Mouse (Mus musculus): Measurements from ENCODE around the gene Rras. TPM values are rescaled to one million over a fixed set of nuclear protein-coding genes. Genes with fewer than 3 reads are reported as not detected.

Rras gene
- 5.0 and 5.8 TPM in 2 replicates for polyA plus RNA-seq (2021; fragmentation: Nextera tagmentation)
- long read RNA-seq, experiment 1, partial matches to known transcripts: 0 of 1 reads
- long read RNA-seq, experiment 1, other reads (novel, unspliced or antisense): 0 of 1 reads
- long read RNA-seq, experiment 2, partial matches to known transcripts: 0 of 3 reads
- long read RNA-seq, experiment 2, other reads (novel, unspliced or antisense): 2 of 3 reads

GRCm38 (mm10) chr7:45017242-45018061, at the start of gene Rras:
TSS of gene Rras (plus strand) at chr7:45017961.

GRCm38 (mm10) chr7:44974383-44975116, 43.2 kb upstream of the Rras start, which contains the start of gene Cpt1c:
TSS of gene Cpt1c (minus strand) at chr7:44974851.

GRCm38 (mm10) chr7:44986192-44986878, 31.4 kb upstream of the Rras start, which contains the start of gene Prmt1:
TSS of gene Prmt1 (minus strand) at chr7:44986568.

GRCm38 (mm10) chr7:44997231-44997939, 20.4 kb upstream of the Rras start, which contains the start of gene Irf3:
TSS of gene Irf3 (plus strand) at chr7:44997648.

GRCm38 (mm10) chr7:44998501-44998955, 19.2 kb upstream of the Rras start, which contains the start of gene Bcl2l12:
TSS of gene Bcl2l12 (minus strand) at chr7:44998712.

GRCm38 (mm10) chr7:45015957-45016612, 1.7 kb upstream of the Rras start, which contains the start of gene Scaf1:
TSS of gene Scaf1 (minus strand) at chr7:45016363.

GRCm38 (mm10) chr7:45052862-45053116, 35.0 kb downstream of the Rras start, which contains the start of gene Prr12:
TSS of gene Prr12 (minus strand) at chr7:45052881.

GRCm38 (mm10) chr7:45062239-45062835, 44.6 kb downstream of the Rras start, which contains the start of the genes Nosip and Prrg2:
TSS of gene Nosip (plus strand) at chr7:45062429.
TSS of gene Prrg2 (minus strand) at chr7:45062677.

Other genes with a start within 250 kb of the Rras start
- 9.7 and 11.8 TPM in 2 replicates for gene Nup62, start 201.9 kb upstream of the Rras start, polyA plus RNA-seq (2021; fragmentation: Nextera tagmentation)
- gene Il4i1, start 201.6 kb upstream of the Rras start, polyA plus RNA-seq (2021; fragmentation: Nextera tagmentation): 0.51 and 1.0 TPM in 2 replicates
- 0.93 and 2.1 TPM in 2 replicates for gene Atf5, start 201.3 kb upstream of the Rras start, polyA plus RNA-seq (2021; fragmentation: Nextera tagmentation)
- 31.0 and 50.0 TPM in 2 replicates for gene Akt1s1, start 169.0 kb upstream of the Rras start, polyA plus RNA-seq (2021; fragmentation: Nextera tagmentation)
- gene Tbc1d17, start 168.9 kb upstream of the Rras start, polyA plus RNA-seq (2021; fragmentation: Nextera tagmentation): 48.7 and 69.5 TPM in 2 replicates
- gene Pnkp, start 160.8 kb upstream of the Rras start, polyA plus RNA-seq (2021; fragmentation: Nextera tagmentation): 25.1 and 38.7 TPM in 2 replicates
- 120 and 523 TPM in 2 replicates for gene Ptov1, start 148.2 kb upstream of the Rras start, polyA plus RNA-seq (2021; fragmentation: Nextera tagmentation)
- 114 and 117 TPM in 2 replicates for gene Med25, start 125.2 kb upstream of the Rras start, polyA plus RNA-seq (2021; fragmentation: Nextera tagmentation)
- 11.3 and 12.2 TPM in 2 replicates for gene Fuz, start 121.9 kb upstream of the Rras start, polyA plus RNA-seq (2021; fragmentation: Nextera tagmentation)
- 27.8 and 116 TPM in 2 replicates for gene Ap2a1, start 88.5 kb upstream of the Rras start, polyA plus RNA-seq (2021; fragmentation: Nextera tagmentation)
- gene Tsks, start 74.8 kb upstream of the Rras start, polyA plus RNA-seq (2021; fragmentation: Nextera tagmentation): 0.91 and 0.97 TPM in 2 replicates
- 48.7 and 54.3 TPM in 2 replicates for gene Cpt1c, start 43.1 kb upstream of the Rras start, polyA plus RNA-seq (2021; fragmentation: Nextera tagmentation)
- 9.6 and 17.5 TPM in 2 replicates for gene Prmt1, start 31.4 kb upstream of the Rras start, polyA plus RNA-seq (2021; fragmentation: Nextera tagmentation)
- 11.6 and 14.6 TPM in 2 replicates for gene Irf3, start 20.3 kb upstream of the Rras start, polyA plus RNA-seq (2021; fragmentation: Nextera tagmentation)
- 2.0 and 2.6 TPM in 2 replicates for gene Bcl2l12, start 19.2 kb upstream of the Rras start, polyA plus RNA-seq (2021; fragmentation: Nextera tagmentation)
- gene Scaf1, start 1.6 kb upstream of the Rras start, polyA plus RNA-seq (2021; fragmentation: Nextera tagmentation): 61.4 and 61.9 TPM in 2 replicates
- 3.6 and 6.1 TPM in 2 replicates for gene Prr12, start 34.9 kb downstream of the Rras start, polyA plus RNA-seq (2021; fragmentation: Nextera tagmentation)
- gene Nosip, start 44.5 kb downstream of the Rras start, polyA plus RNA-seq (2021; fragmentation: Nextera tagmentation): 36.5 and 47.8 TPM in 2 replicates
- 11.7 and 12.1 TPM in 2 replicates for gene Prrg2, start 44.7 kb downstream of the Rras start, polyA plus RNA-seq (2021; fragmentation: Nextera tagmentation)
- 9.5 and 14.4 TPM in 2 replicates for gene Rcn3, start 74.3 kb downstream of the Rras start, polyA plus RNA-seq (2021; fragmentation: Nextera tagmentation)
- 26.0 and 28.5 TPM in 2 replicates for gene Fcgrt, start 85.9 kb downstream of the Rras start, polyA plus RNA-seq (2021; fragmentation: Nextera tagmentation)
- gene Rps11, start 106.5 kb downstream of the Rras start, polyA plus RNA-seq (2021; fragmentation: Nextera tagmentation): 1,227 and 1,374 TPM in 2 replicates
- 2,046 and 2,172 TPM in 2 replicates for gene Rpl13a, start 110.8 kb downstream of the Rras start, polyA plus RNA-seq (2021; fragmentation: Nextera tagmentation)
- gene Gm45713, start 118.3 kb downstream of the Rras start, polyA plus RNA-seq (2021; fragmentation: Nextera tagmentation): 0.14 TPM in 1 of 2 replicates, not detected in the other
- gene Flt3l, start 118.5 kb downstream of the Rras start, polyA plus RNA-seq (2021; fragmentation: Nextera tagmentation): 0.70 and 0.99 TPM in 2 replicates
- gene Pih1d1, start 136.3 kb downstream of the Rras start, polyA plus RNA-seq (2021; fragmentation: Nextera tagmentation): 37.8 and 48.3 TPM in 2 replicates
- gene Aldh16a1, start 136.6 kb downstream of the Rras start, polyA plus RNA-seq (2021; fragmentation: Nextera tagmentation): 4.8 TPM in 2 replicates
- gene Slc17a7, start 146.0 kb downstream of the Rras start, polyA plus RNA-seq (2021; fragmentation: Nextera tagmentation): 45.6 and 104 TPM in 2 replicates
- gene Gfy, start 161.6 kb downstream of the Rras start, polyA plus RNA-seq (2021; fragmentation: Nextera tagmentation): 0.05 TPM in 1 of 2 replicates, not detected in the other
- gene Pth2, start 163.0 kb downstream of the Rras start, polyA plus RNA-seq (2021; fragmentation: Nextera tagmentation): not detected in 2 replicates
- 3.6 and 4.4 TPM in 2 replicates for gene Ccdc155, start 186.9 kb downstream of the Rras start, polyA plus RNA-seq (2021; fragmentation: Nextera tagmentation)
- 41.8 and 55.2 TPM in 2 replicates for gene Dkkl1, start 194.2 kb downstream of the Rras start, polyA plus RNA-seq (2021; fragmentation: Nextera tagmentation)
- gene Tead2, start 197.8 kb downstream of the Rras start, polyA plus RNA-seq (2021; fragmentation: Nextera tagmentation): 0.40 and 2.1 TPM in 2 replicates
- gene Cd37, start 221.2 kb downstream of the Rras start, polyA plus RNA-seq (2021; fragmentation: Nextera tagmentation): 9.9 and 10.6 TPM in 2 replicates
- gene Slc6a16, start 223.1 kb downstream of the Rras start, polyA plus RNA-seq (2021; fragmentation: Nextera tagmentation): 1.1 and 1.6 TPM in 2 replicates